Mouse (Mus musculus) lung, embryonic 14.5 days (tissue): ENCODE measurements at regions not wholly inside any gene's neighbourhood (a gene's known extent, or its start where the extent isn't known, plus 50 kb on each side); places are given as distances from the start of the nearest gene placed in this dataset.

ENCODE experiments used
- ATAC-seq: fragments of 200-750 bp; cut with Nextera tagmentation; 2 replicates; pipeline ENCODE4 v1.8.0; 2017; ENCODE audit warnings: mild to moderate bottlenecking, moderate TSS enrichment, moderate library complexity; ENCODE audit not compliant: insufficient read depth
- DNase-seq: peaks from one replicate; pipeline ENCODE4 v3.0.0-alpha.2; 2015
- H3K27ac ChIP-seq: fragments of 300-500 bp; sonication (generic); 2 replicates; pipeline ENCODE4 v1.5.1; 2014; ENCODE audit warnings: low read depth, mild to moderate bottlenecking, moderate library complexity
- H3K27me3 ChIP-seq: fragments of 300-500 bp; sonication (generic); 2 replicates; pipeline ENCODE4 v1.6.1; 2014; ENCODE audit warnings: low read length, control low read depth; ENCODE audit not compliant: insufficient read depth
- H3K36me3 ChIP-seq: fragments of 300-500 bp; sonication (generic); 2 replicates; pipeline ENCODE4 v1.6.1; 2014; ENCODE audit warnings: control low read depth; ENCODE audit not compliant: insufficient read depth
- H3K4me1 ChIP-seq: fragments of 300-500 bp; sonication (generic); 2 replicates; pipeline ENCODE4 v1.6.1; 2014; ENCODE audit warnings: antibody characterized with exemption, control low read depth; ENCODE audit not compliant: insufficient read depth
- H3K4me2 ChIP-seq: fragments of 300-500 bp; sonication (generic); 2 replicates; pipeline ENCODE4 v1.6.1; 2014; ENCODE audit warnings: mild to moderate bottlenecking
- H3K4me3 ChIP-seq: fragments of 300-500 bp; sonication (generic); 2 replicates; pipeline ENCODE4 v1.5.1; 2014; ENCODE audit warnings: low read depth, low read length
- H3K9ac ChIP-seq: fragments of 300-500 bp; sonication (generic); 2 replicates; pipeline ENCODE4 v1.6.1; 2014
- H3K9me3 ChIP-seq: fragments of 300-500 bp; sonication (generic); 2 replicates; pipeline ENCODE4 v1.6.1; 2016; ENCODE audit warnings: low read depth, low read length, control low read depth
- CTCF ChIP-seq: IDR thresholded peaks from 2 replicates; pipeline ENCODE4 v1.5.1; 2016; ENCODE audit warnings: antibody characterized with exemption, low read depth
- WGBS: fragments of 180-500 bp; shearing (Covaris S2); extraction: QIAGEN DNeasy Blood & Tissue Kit; methylation state at CpG from one replicate; pipeline ENCODE4 v1.1.7; 2014; 5-methylcytosine and 5-hydroxymethylcytosine counted together
- microRNA-seq: library from miRNA; unstranded; fragments of <30 nt; microRNA quantifications from one replicate; pipeline ENCODE4, GENCODE M21; 2016; ENCODE audit warnings: borderline number of aligned reads

DNA sequence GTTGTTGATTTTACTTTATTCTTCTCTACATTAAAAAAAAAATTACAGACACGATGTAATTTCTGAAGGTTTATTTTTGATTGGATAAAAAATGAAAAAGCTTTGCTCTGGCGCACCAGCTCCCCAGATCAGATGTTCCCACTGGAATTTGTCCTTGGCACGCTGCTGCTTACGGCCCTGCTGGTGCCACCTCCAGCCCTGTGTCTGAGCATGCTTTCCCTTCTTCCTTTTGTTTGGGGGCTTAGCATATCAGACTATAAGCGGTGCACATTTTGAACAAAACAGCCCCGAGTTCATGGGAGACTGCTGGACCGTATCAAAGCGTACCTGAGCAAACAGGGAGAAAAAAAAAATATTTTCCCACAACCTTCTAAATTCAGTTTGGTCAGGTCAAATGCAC, 291.2 kb downstream of the Lrig3 start:
- no peak overlapping the region for H3K27ac ChIP-seq
- DNase-seq: no peak
- H3K9me3 ChIP-seq: no peaks in the 10 kb centered on the region
- ATAC-seq: no peak
- 76% methylated on average over 8 of the region's 8 CpGs for WGBS
- H3K4me3 ChIP-seq: no peak overlapping the region
- H3K27me3 ChIP-seq: no peaks in the 10 kb centered on the region
- no peak overlapping the region for H3K9ac ChIP-seq
- no peak for TF ChIP-seq CTCF
- H3K36me3 ChIP-seq: no peaks in the 10 kb centered on the region
- H3K4me2 ChIP-seq: no peak overlapping the region
- H3K4me1 ChIP-seq: no peaks in the 10 kb centered on the region

DNA sequence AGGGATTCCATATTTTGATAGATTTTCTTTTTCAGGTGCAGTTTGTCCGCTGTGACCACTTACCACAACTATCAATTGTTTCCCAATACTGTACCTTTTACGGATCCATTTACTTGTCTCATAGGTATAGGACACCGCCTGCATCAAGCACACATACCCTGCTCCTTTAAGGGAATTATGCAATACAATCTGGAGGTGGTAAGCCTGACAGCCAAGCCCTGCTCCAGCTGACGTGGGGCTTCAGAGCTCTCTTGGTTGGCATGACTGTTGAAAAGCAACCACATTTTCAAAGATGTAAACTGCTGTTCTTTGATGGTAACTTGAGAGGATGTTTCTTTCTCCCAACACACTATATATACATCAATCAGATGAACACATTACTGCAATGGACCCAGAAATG, 288.2 kb downstream of the Lrig3 start:
- ATAC-seq (no peak), DNase-seq (no peak)
- Histone ChIP-seq H3K36me3 (no peaks in the 10 kb centered on the region), H3K4me3 (no peak overlapping the region), H3K9me3 (no peaks in the 10 kb centered on the region), H3K27me3 (no peaks in the 10 kb centered on the region), H3K4me1 (no peaks in the 10 kb centered on the region), H3K27ac (no peak overlapping the region), H3K9ac (no peak overlapping the region), H3K4me2 (no peak overlapping the region)
- no peak for TF ChIP-seq CTCF
- 82% methylated on average over 4 of the region's 4 CpGs for WGBS

DNA sequence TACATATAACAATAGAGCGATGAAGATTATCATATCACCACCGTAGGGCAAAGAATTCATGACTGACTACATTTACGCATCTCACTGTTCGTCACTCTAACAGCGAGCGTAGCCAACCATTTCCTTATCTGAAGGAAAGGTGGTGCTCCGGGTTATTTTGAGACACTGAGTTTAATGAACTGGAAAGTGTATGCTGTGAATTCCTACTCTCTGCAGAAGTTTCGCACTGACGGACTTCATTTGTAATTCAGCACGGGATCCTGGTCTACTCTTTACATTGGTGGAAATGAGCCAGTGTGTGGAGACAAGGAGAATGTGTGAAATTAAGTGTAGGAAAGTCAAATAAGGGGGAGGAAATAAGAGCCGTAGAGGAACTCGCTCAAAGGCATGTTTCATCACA, 283.2 kb downstream of the Lrig3 start:
- Histone ChIP-seq H3K4me3 (no peak overlapping the region), H3K4me2 (no peak overlapping the region), H3K27ac (no peak overlapping the region), H3K27me3 (no peaks in the 10 kb centered on the region), H3K36me3 (no peaks in the 10 kb centered on the region), H3K9ac (no peak overlapping the region), H3K9me3 (no peaks in the 10 kb centered on the region), H3K4me1 (no peaks in the 10 kb centered on the region)
- ATAC-seq (no peak), DNase-seq (no peak)
- 77% methylated on average over 12 of the region's 12 CpGs for WGBS
- TF ChIP-seq CTCF: no peak

DNA sequence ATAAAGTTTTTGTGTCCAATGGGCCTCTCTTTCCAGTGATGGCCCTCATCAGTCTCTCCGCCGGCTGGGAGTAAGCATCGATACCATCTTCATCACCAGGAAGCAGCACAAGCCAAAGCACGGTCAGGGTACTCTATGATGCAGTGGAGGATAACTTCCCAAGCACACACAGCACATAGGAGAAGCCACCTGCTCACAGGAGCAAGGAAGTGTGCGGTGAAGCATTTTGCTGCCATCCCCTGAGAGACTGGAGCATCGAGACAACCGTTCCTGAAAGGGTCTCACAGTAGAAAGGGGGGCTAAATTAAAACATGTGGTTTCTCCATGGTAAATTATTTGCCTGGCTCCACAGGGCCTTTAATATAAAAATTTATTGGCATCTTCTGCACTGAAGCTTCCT, 277.1 kb downstream of the Lrig3 start:
- H3K4me2 ChIP-seq: no peak overlapping the region
- no peak for TF ChIP-seq CTCF
- H3K9ac ChIP-seq: no peak overlapping the region
- H3K27me3 ChIP-seq: no peaks in the 10 kb centered on the region
- H3K36me3 ChIP-seq: no peaks in the 10 kb centered on the region
- ATAC-seq (no peak), DNase-seq (no peak)
- no peaks in the 10 kb centered on the region for H3K9me3 ChIP-seq
- H3K4me1 ChIP-seq: no peaks in the 10 kb centered on the region
- no peak overlapping the region for H3K4me3 ChIP-seq
- 92% methylated on average over 7 of the region's 7 CpGs for WGBS
- no peak overlapping the region for H3K27ac ChIP-seq

DNA sequence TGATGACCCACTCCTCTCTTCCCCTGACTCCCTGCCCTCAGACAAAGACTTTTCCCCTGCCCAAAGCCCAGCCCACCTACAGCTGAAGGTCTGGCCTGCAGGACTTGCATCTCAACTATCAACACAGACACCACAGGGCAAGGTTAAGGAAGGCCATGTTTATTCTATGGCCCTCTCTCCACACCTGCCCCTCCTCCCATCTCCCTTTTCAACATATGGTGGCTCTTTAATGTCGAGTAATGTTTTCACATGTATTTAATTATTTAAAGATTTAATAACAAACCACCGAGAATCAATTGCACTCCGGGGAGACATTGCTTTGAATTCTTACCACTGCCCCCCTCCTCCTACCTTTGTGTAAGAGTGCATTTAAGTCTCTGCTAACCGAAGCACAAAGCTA, 273.6 kb downstream of the Lrig3 start:
- no peak overlapping the region for H3K9ac ChIP-seq
- no peak overlapping the region for H3K4me2 ChIP-seq
- H3K4me3 ChIP-seq: no peak overlapping the region
- H3K4me1 ChIP-seq: no peaks in the 10 kb centered on the region
- no peaks in the 10 kb centered on the region for H3K27me3 ChIP-seq
- no peak overlapping the region for H3K27ac ChIP-seq
- no peaks in the 10 kb centered on the region for H3K9me3 ChIP-seq
- no peak for DNase-seq
- H3K36me3 ChIP-seq: no peaks in the 10 kb centered on the region
- WGBS: 41% methylated on average over 4 of the region's 4 CpGs
- no peak for ATAC-seq
- no peak for TF ChIP-seq CTCF

Small RNA genes lying in the stretch of these regions (microRNA-seq; reads per million reads assigned to microRNA genes)
- 2.6 reads per million, percentile 6 among the genes with 10 or more reads in this experiment for gene Mir378d
